Mouse (Mus musculus): Measurements from ENCODE around the gene Rnps1.
"Not testable (repeated sequence)": the region's sequence is repeated elsewhere in the genome, so short reads cannot be mapped to it uniquely, and the experiment has no call there.

Rnps1 gene

DNA sequence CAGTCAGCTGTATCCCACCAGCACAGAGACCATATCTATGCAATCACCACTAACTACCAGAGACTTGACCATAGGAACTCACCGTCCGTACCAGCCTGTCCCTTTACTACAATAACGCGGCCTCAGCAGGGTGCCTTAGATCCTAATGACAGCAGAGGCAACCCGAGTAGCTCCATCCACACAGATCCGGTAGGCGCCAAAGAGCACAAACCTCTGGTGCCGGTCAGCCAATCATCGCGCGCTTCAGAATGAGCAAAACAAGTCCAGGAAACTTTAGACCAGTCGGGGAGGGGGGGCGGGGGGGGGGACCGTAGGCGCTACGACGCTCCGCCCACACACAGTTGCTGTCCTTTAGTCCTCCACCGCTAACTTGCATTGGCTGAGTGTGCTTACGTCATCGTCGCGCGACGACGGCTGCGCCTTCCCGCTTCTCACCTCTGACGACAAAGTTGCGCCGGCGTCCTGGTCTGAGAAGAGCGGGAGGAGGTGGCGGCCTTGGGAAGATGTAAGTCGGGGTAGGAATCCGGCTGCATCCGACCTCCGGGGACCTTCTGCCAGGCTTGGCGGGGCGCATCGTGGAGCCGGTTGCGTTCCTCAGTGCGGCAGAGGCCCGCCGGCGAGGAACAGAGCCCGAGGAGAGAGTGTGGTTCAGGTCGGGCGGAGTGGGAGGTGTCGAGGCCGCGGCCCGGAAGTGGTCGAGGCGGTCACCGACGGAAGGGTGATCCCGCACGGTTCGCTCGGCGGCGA is at the start of gene Rnps1:
Gene Rnps1, plus strand, starts transcription at position 336 of the 747 bp plus-strand sequence.
- peak; percentile 79 to 86 for DNase-seq (ENCODE audit: low spot score in 2 of 2)

DNA sequence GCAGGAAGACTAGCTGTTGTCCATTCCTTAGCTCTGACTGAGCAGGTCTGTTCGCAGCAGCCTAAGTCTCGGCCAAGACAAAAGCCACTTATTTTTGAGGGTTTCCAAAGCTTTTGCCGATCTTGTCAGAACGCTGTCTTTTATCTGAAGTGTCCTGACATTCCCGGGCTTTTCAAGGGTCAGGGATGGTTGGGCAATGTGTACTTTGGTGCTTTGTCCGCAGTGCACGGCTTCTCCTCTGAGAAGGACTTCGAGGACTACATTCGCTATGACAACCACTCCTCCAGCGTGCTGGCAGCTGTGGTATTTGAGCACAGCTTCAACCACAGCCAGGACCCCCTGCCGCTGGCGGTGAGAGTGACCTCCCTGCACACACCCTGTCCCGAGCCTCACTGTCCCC is 48.5 kb upstream of the Rnps1 start:
- no peak for DNase-seq (ENCODE audit: low spot score in 2 of 2)

DNA sequence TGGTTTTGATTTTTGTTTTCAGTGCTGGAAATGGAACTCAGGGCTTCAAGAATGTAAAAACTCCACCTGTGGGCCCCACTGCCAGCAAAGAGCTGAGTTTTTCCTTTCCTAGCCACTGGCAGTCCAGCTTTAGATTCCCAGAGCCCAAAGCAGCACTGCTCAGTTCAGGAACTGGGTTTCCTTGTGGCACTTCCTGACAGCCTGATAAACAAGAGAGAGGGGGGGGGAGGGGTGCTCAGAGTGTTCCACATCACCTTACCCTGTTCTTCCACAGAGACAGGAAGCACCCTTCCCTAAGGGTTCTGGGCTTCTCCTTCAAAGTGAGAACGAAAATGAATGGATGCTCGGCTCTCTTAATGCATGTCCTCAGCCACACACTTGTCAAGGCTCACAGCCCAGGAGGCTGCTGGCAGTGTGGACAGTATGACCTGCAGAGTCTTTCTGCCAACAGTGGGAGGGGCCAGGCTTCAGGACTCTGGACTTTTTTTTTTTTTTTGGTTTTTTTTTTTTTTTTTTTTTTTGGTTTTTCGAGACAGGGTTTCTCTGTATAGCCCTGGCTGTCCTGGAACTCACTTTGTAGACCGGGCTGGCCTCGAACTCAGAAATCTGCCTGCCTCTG is 39.2 kb upstream of the Rnps1 start:
- DNase-seq (ENCODE audit: low spot score in 2 of 2) = no peak

DNA sequence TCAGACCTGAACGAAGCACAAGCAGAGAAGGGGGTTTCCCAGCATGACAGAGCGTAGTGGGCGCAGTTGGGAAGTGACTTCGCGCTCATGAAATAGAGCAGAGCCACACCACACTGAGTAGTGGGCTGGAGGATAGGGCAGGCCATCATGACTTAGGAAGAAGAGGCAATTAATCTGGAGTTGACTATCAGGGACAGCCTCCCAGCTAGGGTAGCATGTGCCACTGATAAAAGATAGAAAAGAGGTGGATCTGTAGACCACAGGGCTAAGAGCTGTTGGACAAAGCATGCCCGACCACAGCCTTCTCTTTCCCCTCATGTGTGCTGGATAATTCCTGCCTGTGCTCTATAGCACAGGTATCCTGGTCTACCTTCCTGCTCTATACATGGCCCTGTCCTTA is 38.5 kb upstream of the Rnps1 start:
- no peak for DNase-seq (ENCODE audit: low spot score in 2 of 2)

DNA sequence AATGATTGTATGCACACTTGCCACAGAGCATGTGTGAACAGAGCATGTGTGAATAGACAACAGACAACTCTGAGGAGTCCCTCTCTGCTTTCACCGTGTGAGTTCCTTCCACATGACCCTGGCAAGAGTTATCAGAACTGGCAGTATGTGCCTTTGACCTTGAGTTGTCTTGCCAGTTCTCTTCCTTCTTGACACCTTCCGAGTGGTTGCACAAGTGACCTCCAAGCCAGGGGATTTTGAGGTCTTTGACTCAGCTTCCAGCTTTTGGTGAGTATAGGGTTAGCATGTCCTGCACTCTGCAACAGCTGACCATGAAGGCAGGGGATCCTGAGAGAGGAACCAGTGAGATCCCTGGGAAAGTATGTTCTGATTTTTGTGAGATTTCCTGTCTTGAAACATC is 35.9 kb upstream of the Rnps1 start:
- DNase-seq (ENCODE audit: low spot score in 2 of 2) = no peak

DNA sequence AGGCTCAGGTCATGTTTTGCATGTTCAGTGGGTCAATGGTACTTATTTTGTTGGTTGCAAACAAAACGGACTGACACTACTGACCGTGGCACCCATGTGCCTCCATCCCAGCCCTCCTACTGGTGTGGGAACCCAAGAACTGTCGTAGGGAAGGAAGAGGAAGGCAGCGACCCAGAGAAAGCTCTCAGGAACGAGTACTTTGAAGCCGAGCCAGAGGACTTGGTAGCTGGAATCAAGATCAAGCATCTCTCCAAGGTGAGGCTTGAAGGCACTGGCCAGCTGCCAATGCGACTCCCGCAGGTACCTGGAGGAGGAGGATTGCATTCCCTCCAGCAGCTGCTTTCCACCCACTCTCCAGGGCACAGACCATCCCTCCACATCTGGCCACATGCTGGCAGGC is 30.6 kb upstream of the Rnps1 start:
- no peak for DNase-seq (ENCODE audit: low spot score in 2 of 2)

DNA sequence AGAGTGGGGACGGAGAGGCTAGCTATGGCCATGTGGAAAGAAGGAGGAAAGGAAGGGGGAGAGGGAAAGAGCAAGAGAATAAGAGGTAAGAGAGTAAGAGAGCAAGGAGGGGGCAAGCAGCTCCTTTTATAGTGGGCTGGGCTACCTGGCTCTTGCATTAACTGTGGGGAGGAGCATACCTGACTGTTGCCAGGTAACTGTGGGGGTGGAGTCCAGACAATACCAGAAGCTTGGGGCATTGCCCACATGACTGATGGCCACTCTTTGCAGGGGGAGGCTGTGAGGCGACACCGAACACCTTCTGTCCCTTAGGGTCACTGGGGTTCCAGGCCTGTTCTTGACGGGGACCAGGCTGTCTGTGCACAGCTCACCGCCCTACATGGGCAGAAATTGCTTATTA is 25.7 kb upstream of the Rnps1 start:
- no peak for DNase-seq (ENCODE audit: low spot score in 2 of 2)

DNA sequence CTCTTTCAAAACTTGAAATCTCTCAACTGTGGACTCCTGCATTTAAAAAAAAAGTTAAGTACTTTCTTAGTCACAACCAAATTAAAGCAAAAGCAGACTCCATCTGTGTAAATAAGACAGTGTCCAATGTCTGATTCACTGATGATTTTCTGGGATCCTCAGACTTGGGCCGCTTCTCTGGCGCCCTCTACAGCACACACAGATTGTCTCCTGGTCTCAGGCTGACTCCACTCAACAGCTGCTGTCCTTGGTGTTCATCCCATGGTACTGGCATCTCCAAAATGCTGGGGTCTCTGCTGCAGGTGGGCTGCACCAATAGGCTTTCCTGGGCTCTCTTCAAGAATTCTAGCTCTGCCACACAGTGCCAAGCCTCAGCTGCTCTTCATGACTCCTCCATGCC is 24.5 kb upstream of the Rnps1 start:
- DNase-seq (ENCODE audit: low spot score in 2 of 2) = peak in 1 of 2 experiments; percentile 34

DNA sequence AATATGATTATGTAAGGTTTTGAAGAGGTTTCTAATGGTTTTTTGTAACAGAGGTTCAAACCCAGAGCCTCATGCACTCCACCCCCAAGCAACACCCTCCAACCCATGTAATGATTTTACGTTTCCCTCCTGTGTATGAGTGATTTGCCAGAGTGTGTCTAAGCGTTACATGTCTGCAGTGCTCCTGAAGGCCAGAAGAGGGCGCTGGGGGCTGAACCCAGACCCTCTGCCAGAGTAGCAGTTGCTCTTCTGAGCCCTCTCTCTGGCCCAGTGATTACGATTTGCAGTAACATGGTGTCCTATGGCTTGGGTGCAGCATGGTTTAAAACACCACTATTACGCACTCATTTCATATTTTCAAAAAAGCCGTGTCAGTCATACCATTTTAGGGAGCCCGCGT is 23.2 kb upstream of the Rnps1 start:
- DNase-seq (ENCODE audit: low spot score in 2 of 2) = no peak

DNA sequence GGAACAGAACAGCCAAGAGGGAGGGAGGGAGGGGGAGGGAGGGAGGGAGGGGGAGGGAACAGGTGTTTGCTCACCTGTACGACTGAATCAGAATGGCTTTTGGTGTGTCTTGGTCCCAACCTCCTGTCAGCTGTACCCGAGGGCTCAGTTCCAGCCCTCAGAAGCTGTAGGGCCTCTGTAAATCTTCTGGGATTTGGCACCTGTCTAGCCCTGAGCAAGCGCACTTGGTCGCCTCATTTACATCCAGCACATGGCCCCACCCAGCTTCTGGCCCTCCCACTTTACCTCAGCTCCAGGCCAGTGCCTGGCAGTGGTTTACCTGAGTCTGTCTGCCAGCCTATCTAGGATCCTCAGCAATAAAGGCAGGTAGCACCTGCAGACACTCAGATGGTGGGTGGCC is 20.8 kb upstream of the Rnps1 start:
- DNase-seq (ENCODE audit: low spot score in 2 of 2) = no peak

DNA sequence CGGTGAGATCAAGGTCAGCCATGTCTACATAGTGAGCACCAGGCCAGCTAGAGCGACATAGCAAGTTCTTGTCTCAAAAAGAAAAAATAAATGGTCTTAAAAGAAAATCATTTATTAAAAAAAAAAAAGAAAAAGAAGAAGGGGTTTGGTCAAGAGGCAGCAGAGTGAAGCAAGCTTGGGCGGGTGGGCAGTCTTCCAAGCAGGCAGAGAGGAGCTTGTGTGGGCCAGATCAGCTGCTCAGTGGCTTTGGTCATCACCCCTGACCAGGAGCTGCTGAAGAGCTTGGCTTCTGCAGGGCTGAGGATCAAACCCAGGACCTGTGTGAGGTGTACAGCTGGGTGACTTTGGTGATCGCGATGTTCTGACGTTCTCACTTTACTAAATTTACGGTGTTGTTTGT is 19.9 kb upstream of the Rnps1 start:
- DNase-seq (ENCODE audit: low spot score in 2 of 2) = no peak

DNA sequence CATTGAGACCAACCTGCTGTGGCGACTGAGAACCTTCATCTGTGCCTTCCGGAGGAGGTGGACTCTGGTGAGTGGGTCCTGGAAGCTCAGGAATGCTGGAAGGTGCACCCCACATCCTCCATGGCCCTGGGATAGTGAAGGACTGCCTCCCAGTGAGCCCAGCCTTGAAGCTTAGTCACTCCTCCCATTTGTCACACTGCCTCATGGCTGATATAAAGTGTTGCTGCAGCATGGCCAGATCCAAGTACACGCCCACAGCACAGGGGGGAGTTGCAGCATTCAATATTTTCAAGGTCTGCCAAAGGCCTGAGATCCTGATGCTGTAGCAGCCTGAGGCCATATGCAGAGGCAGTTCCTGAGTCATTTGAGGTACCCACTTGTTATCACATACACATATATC is 12.0 kb upstream of the Rnps1 start:
- no peak for DNase-seq (ENCODE audit: low spot score in 2 of 2)

DNA sequence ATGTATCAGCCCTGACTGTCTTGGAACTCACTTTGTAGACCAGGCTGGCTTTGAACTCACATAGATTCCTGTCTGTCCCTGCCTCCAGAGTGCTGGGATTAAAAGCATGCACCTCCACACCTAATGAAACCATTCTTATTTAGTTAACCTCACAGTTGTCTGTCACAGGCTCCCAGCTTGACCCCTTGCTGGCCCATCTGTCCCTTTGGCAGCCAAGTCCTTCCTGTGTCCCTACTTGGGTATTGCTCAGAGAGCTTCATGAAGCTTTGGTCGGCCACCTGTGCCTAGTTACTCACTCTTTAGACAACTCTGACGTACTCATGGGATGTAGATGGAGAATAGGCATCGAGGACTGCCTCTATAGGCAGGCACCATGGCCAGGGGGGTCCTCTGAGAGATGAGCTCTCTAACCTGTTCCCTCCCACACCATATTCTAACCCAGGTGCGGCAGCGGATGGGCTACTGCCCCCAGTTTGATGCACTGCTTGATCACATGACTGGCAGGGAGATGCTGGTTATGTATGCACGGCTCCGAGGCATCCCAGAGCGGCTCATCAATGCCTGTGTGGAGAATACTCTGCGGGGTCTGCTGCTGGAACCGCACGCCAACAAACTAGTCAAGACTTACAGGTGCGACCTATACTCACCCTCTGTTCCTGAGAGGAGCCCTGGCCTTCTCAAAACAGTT is 7.1 kb upstream of the Rnps1 start:
- DNase-seq (ENCODE audit: low spot score in 2 of 2) = no peak

DNA sequence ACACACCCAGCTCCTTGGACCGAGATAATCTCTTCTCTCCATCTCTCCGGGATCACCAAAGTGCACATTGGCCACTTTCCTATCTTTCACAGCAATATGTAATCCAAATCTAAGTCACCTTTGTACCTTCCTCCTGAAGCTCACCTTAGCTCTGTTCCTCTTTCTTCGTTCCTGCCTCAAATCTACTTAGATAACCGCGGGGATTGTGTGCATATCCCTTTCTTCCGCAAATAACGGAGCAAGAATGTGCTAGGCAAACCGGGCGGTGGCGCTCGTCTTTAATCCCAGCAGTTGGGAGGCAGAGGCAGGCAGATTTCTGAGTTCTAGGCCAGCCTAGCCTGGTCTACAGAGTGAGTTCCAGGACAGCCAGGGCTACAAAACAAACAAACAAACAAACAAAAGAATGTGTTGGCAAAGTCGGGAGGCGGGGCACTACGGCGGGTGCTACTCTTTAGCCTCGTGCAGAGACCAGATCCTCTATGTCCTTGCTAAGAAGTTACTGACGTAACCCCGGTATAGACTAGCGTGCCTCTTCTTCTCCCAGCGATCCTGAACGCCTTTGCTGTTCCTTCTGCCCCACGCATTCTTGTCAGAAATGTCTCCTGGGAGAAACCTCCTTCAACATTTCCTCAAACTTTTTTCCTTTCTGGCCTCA is 681 bp upstream of the Rnps1 start:
- DNase-seq (ENCODE audit: low spot score in 2 of 2) = no peak

DNA sequence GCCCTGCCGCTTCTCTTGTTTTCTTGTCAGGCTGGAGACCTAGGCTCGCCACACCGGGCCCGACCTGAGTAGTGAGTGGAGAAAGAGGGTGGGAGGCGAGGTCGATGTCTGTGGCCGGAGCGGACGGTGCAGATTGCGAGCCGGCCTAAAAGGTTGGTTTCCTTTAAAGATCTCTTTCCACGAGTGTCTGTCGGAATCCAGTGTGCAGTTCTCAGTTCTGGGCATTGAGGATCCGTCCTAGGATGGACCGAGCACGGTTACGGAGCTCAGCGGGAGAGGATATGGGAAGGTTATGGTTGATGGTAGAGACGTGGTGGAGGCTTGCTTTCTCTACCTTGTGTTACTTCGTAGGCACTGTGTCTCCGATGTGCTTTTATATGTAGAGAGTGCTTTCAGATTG is 646 bp downstream of the Rnps1 start:
- no peak for DNase-seq (ENCODE audit: low spot score in 2 of 2)

DNA sequence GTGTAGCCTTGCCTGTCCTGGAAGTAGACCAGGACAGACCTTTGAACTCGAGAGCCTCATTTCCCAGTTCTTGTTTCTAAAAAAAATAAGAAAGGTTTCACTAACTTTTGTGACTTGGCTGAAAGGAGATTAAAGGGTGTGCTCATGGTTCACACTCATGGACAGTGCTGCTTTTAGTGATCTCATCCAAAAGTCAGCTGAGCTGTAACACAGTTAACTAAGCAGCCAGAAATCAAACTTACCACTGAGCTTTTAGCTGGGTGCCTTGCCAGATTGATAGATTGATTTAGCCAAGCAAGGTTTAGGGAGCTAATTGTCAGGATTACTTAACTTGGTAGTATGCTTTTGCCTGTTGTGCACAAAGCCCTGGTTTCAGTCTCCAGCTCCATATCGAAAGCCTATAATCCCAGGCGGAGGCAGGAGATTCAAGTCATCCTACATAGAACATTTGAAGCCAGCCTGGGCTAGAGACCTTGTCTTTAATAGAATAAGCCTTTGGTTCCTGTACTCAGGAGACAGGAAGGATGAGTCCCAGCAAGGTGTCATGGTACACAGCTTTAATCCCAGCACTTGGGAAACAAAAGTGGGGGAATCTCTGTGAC is 1.8 kb downstream of the Rnps1 start:
- no peak for DNase-seq (ENCODE audit: low spot score in 2 of 2)

DNA sequence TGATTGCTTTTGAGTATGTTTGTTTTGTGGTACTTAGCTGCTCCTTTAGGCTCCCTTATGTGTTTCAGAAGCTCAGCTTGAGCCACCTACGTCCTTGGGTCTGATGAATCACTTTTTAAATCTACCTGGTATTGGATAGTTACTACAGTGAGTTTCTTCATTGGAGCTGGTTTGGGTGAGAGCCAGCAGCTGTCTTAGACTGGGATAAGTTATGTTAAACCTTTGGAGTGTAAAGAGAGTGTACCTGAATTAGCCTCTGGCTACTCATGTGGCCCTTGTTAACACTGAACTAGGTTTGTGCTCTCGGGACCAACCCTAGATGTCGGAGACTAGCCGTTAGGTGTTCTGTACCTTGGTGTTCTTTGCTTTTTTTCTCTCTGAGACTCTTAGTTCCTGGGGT is 8.7 kb downstream of the Rnps1 start:
- DNase-seq (ENCODE audit: low spot score in 2 of 2) = no peak

DNA sequence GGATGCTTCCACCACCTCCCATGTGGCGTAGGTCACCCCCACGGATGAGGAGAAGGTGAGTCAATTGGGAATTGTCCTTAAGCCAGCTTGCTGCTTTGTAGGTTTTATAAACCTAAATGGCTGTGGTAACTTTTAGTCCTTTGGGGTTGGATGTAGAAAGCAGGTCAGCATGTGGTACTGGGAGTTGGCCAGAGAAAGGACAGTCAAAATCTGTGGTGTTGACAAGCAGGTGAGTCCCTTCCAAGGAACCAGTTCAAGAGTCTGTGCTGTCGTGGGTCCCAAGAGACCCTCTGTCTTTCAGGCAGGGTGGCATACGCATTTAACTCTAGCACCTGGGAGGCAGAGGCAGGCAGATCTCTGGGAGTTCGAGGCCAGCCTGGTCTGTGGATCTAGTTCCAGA is 10.1 kb downstream of the Rnps1 start:
- DNase-seq (ENCODE audit: low spot score in 2 of 2) = no peak

DNA sequence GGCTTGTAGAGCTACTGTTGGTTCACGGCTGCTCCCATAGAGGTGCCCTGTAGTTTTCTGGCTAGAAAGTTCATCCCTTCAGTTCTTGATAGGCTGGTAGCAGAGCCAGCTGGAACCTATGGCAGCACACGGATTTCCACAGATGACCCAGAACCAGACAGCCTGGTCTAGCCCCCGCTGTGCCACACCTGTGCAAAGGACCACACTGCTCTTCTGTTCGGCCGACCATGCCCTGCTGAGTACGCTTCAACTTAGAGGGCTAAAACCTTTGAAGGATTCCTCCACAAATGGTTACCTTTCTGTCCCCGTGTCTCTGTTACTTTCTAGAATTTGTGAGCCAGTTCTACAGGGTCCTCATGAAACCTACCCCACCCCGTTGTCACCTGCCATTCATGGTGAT is 11.0 kb downstream of the Rnps1 start:
- not testable (repeated sequence) for DNase-seq (ENCODE audit: low spot score in 2 of 2)

DNA sequence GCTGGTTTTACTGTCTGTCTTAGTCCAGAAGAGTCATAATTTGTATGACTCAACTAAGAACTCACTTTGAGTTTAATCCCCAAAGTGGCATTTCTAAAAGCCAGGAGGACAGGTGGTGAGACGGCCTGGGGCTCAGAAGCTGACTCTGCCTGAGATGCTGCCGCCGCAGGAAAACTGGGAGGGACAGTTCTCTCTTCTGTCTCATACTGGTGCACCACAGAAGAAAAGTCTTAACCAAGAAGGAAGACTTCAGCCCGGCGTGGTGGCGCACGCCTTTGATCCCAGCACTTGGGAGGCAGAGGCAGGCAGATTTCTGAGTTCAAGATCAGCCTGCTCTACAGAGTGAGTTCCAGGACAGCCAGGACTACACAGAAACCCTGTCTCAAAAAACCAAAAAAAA is 11.5 kb downstream of the Rnps1 start:
- DNase-seq (ENCODE audit: low spot score in 2 of 2) = no peak

DNA sequence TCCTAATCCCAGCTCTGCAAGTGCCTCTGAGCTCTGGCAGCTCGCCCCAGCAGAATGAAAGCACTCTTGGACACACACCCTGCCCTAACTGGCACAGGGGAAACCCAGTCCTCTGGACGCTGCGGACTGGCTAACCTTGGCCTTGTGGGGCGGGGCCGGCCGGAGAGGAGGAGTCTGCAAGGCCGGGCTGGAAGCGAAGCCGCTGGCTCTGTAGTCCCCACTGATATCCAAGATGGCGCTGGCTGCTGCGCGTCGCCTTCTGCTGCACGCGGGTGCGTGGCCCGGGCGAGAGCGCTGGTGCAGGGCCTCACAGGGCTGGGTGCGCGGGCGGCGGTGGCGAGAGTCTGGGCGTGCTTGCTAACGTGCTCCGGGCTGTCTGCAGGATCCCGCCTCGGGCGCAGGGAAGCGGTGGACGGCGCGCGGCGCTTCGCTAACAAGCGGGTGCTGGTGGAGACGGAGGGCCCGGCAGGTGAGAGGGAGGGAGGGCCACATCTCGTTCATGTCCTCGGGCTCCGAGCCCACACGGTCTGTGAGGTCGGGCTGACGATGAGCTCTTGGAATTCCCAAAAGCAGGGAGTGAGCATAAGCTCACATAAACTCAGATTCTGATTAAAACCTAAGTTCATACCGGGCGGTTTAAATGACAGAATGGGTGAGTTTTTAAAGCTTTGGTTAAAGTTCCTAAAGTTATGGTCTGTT is 12.3 kb downstream of the Rnps1 start, which contains the start of gene Eci1:
Gene Eci1, plus strand, starts transcription at position 171 of the 699 bp plus-strand sequence.
- DNase-seq (ENCODE audit: low spot score in 2 of 2) = peak; percentile 74 to 76

DNA sequence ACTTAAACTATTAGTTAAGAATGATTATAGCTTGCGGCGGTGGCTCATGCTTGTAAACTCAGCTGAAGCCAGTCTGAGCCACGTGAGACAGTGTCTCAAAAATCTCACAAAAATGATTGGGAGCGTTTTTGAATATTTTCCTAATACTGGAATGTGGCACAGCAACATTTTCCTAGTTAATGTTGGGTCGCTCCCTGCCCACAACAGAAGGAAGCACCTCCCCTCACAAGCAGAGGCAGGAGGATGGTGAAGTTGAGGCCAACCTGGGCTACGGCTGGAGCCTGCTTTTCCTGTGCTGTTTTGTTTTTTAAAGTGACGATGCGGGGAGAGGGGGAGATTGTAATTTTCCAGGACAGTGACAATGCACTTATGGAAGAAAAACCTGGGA is 12.8 kb downstream of the Rnps1 start:
- DNase-seq (ENCODE audit: low spot score in 2 of 2) = no peak
